Mouse (Mus musculus) midbrain, embryonic 16.5 days (tissue): ENCODE measurements around the gene Msi2. TPM values are rescaled to one million over a fixed set of nuclear protein-coding genes. Genes with fewer than 3 reads are reported as not detected.

Source experiments
- ATAC-seq: fragments of 200-750 bp; cut with Nextera tagmentation; 2 replicates; pipeline ENCODE4 v1.8.0; 2017; ENCODE audit warnings: moderate TSS enrichment
- H3K27ac ChIP-seq: fragments of 300-500 bp; sonication (generic); 2 replicates; pipeline ENCODE4 v1.5.1; 2014; ENCODE audit warnings: mild to moderate bottlenecking, low read length, mixed read lengths
- H3K27me3 ChIP-seq: fragments of 300-500 bp; sonication (generic); 2 replicates; pipeline ENCODE4 v1.6.1; 2014; ENCODE audit warnings: low read depth, low read length, mixed read lengths; ENCODE audit not compliant: control insufficient read depth, insufficient read depth
- H3K36me3 ChIP-seq: fragments of 300-500 bp; sonication (generic); 2 replicates; pipeline ENCODE4 v1.6.1; 2014; ENCODE audit warnings: mild to moderate bottlenecking, low read length, moderate library complexity, mixed read lengths; ENCODE audit not compliant: control insufficient read depth, insufficient read depth
- H3K4me1 ChIP-seq: fragments of 300-500 bp; sonication (generic); 2 replicates; pipeline ENCODE4 v1.6.1; 2014; ENCODE audit warnings: mild to moderate bottlenecking, low read length, mixed read lengths; ENCODE audit not compliant: control insufficient read depth, insufficient read depth
- H3K4me2 ChIP-seq: fragments of 300-500 bp; sonication (generic); 2 replicates; pipeline ENCODE4 v1.6.1; 2014; ENCODE audit warnings: mild to moderate bottlenecking, low read length, mixed read lengths
- H3K4me3 ChIP-seq: fragments of 300-500 bp; sonication (generic); 2 replicates; pipeline ENCODE4 v1.5.1; 2014; ENCODE audit warnings: low read depth, mild to moderate bottlenecking, low read length, moderate library complexity, mixed read lengths
- H3K9ac ChIP-seq: fragments of 300-500 bp; sonication (generic); 2 replicates; pipeline ENCODE4 v1.6.1; 2014; ENCODE audit warnings: low read depth, low read length, mixed read lengths
- H3K9me3 ChIP-seq: fragments of 300-500 bp; sonication (generic); replicated peaks from 2 replicates; pipeline ENCODE4 v1.6.1; 2014; ENCODE audit warnings: mild to moderate bottlenecking, low read length, mixed read lengths; ENCODE audit not compliant: control insufficient read depth, poor library complexity, severe bottlenecking
- WGBS: fragments of 180-500 bp; shearing (Covaris S2); extraction: QIAGEN DNeasy Blood & Tissue Kit; methylation state at CpG from one replicate; pipeline ENCODE4 v1.1.7; 2014; 5-methylcytosine and 5-hydroxymethylcytosine counted together
- polyA plus RNA-seq: library from polyadenylated mRNA; unstranded; fragments of >200 nt; fragmentation: Nextera tagmentation; extraction: Ambion mirVana; gene quantifications from 2 replicates; pipeline ENCODE4 v1.2.1, GENCODE M21; 2015

Gene Msi2
- polyA plus RNA-seq, 1 experiment from 2014 or later, result 29.4 TPM

DNA sequence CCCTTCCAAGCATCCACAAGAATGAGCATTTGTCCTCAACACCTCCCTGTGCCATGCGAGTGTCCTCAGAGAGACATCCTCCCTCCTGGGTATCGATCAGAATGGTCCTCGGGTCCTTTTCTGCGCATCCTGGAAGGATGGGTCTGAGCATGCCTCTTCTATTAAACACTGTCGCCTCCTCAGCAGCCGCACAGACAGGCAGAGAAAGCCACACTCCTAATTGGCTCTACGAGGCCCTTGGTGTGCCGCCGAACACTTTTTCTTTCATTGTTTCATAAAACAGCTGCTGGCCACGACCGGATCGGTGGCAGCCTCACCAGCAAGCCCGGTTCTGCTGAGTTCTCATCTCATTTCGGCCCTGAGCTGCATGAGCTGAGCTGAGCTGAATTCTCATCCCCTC, 274.4 kb downstream of the Msi2 start:
- WGBS, result 32% methylated on average over 14 of the region's 14 CpGs
- H3K4me3 ChIP-seq, result no peak overlapping the region
- H3K36me3 ChIP-seq, result no peaks in the 10 kb centered on the region
- peak overlapping the region; percentile 0; the same call in 1 of the 2 replicates for H3K4me2 ChIP-seq
- H3K9me3 ChIP-seq, result no peaks in the 10 kb centered on the region
- no peaks in the 10 kb centered on the region for H3K27me3 ChIP-seq
- ATAC-seq, result no peak
- peak overlapping the region; percentile 71 for H3K27ac ChIP-seq
- H3K9ac ChIP-seq, result no peak overlapping the region
- H3K4me1 ChIP-seq, result peaks cover 44% of the 10 kb centered on the region

DNA sequence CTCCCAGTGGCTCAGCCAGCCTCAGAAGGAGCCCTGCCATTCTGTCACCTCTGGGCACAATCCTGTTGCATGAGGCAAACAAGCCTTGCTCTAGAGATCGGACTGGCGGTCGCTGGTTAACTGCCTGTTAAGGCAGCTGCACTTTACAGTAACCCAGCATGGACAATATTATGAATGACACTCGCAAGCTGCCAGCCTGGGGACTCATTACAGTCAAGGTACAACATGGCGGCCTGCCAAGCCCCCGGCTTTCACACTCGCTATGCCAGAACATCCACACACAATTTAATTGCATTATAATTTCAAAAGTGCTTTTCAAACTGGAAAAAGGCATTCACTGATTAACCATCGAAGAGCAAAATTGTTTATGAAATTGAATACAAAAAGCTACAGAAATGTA, 275.0 kb downstream of the Msi2 start:
- no peaks in the 10 kb centered on the region for H3K36me3 ChIP-seq
- no peak for ATAC-seq
- no peak overlapping the region for H3K9ac ChIP-seq
- H3K4me1 ChIP-seq, result peaks cover 45% of the 10 kb centered on the region
- 0 out of 2 replicates have a peak overlapping the region, but pooled peaks have one; percentile 15 for H3K4me2 ChIP-seq
- H3K9me3 ChIP-seq, result no peaks in the 10 kb centered on the region
- H3K27ac ChIP-seq, result peak overlapping the region; percentile 71
- H3K4me3 ChIP-seq, result no peak overlapping the region
- WGBS, result 37% methylated on average over 8 of the region's 8 CpGs
- H3K27me3 ChIP-seq, result no peaks in the 10 kb centered on the region

DNA sequence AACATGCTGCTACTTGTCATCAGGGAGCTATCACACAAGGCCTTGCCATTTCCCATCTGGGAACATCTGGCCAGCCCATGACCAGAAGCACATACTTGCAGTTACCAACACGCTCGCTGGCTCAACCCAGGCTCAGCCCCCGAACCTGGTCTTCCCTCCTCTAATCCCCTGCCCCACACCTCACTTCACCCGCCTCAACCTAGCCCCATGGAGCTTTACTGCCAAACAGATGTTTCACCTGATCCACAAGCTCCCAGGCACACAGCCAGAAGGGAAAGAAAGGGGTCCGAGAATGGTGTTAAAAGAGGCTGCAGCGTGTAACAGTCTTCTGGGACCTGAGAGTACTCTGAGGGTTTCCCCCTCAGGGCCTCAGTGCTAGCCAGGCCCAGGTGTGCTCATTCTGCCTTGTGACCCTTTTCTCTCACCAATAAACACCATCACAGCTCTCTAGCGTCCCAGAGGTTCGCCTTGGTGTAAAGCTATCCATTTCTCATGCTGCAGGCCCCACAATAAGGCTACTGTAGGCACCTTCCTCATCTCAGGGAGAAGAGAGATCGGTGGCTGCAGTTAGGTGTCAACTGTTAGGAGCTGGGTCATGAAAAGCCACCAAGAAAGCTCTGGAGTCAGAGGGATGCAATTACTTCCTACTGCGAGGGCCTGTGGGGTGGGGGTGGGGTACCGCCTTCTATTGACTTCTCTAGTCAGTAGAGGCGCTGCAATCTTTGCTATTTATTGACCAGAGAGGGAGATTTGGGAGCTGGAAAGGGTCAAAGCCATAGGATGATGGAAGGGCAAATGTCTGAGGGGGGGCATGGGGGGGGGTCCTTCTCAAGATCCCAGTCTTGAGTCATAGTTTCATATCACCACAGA, 276.2 kb downstream of the Msi2 start:
- no peak overlapping the region for H3K9ac ChIP-seq

DNA sequence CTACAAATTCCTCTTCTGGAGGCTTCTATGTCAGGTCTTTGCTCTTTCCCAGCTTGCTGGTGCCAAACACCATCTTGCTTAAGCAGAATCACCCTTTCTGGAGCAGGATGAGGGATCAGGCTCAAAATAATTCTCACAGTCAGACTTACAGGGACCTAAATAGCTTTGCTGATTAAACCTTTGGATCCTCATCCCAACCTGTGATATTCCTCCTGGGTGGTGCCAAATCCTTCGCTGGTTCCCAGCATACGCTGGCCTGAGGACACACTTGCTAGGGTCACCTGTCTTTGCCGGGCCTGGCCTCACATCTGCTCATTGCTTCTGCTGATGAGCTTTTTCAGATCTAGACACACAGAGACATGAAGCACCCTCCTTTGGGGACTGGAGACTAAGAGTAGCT, 279.7 kb downstream of the Msi2 start:
- Histone ChIP-seq H3K4me2 (no peak overlapping the region), H3K9ac (no peak overlapping the region), H3K4me3 (no peak overlapping the region), H3K27ac (0 out of 2 replicates have a peak overlapping the region, but pooled peaks have one; percentile 24), H3K4me1 (peaks cover 34% of the 10 kb centered on the region), H3K27me3 (no peaks in the 10 kb centered on the region), H3K9me3 (no peaks in the 10 kb centered on the region), H3K36me3 (no peaks in the 10 kb centered on the region)
- ATAC-seq, result no peak
- 75% methylated on average over 3 of the region's 3 CpGs for WGBS

More for the DNA sequence above, 276.2 kb downstream of the Msi2 start:
- H3K4me1 ChIP-seq, result peaks cover 42% of the 10 kb centered on the region
- 67% methylated on average over 12 of the region's 12 CpGs for WGBS
- H3K27ac ChIP-seq, result no peak overlapping the region
- H3K9me3 ChIP-seq, result no peaks in the 10 kb centered on the region
- H3K36me3 ChIP-seq, result no peaks in the 10 kb centered on the region
- no peak overlapping the region for H3K4me2 ChIP-seq
- no peaks in the 10 kb centered on the region for H3K27me3 ChIP-seq
- H3K4me3 ChIP-seq, result no peak overlapping the region
- ATAC-seq, result no peak

DNA sequence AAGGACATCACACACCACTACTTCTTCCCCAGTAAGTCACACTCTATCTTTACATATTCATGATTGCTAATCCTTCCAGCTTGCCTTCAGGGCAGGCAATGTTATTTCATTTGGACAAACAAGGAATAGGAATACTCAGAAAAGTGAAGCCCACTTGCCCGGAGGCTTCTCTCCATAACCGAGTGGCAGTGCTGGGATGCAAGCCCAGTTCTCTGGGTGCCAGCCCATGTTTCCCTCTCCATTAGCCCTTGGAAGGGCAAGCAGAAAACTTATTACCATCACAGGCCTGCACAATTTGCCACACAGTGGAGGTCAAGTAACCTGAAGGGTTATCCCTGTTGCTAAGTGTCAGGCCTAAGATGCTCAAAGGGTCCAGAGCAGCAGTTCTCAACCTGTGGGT, 281.7 kb downstream of the Msi2 start:
- Histone ChIP-seq H3K27me3 (no peaks in the 10 kb centered on the region), H3K9me3 (no peaks in the 10 kb centered on the region), H3K4me3 (no peak overlapping the region), H3K27ac (no peak overlapping the region), H3K4me2 (no peak overlapping the region), H3K9ac (no peak overlapping the region), H3K4me1 (peaks cover 24% of the 10 kb centered on the region), H3K36me3 (no peaks in the 10 kb centered on the region)
- no peak for ATAC-seq
- WGBS, result 37% methylated on average over 2 of the region's 2 CpGs

DNA sequence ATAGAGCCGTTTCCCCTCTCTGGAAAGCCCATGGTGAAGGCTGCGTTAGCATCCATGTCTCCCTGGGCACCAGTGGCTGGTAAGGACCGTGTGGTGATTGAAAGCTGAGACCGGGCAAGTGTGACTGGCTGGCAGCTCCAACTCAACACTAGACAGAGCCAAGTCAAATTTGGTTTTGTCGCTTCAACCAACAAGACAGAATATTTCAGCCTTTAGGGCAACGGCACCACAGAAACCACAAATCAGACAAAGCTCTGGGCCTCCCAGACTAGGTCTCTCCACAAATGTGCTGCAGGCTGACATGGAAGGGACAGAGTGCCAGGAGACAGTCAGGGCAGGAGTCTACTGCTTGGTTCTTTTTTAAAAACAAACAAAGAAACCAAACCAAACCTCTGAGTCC, 282.8 kb downstream of the Msi2 start:
- H3K4me2 ChIP-seq, result no peak overlapping the region
- H3K4me3 ChIP-seq, result no peak overlapping the region
- no peak for ATAC-seq
- H3K36me3 ChIP-seq, result no peaks in the 10 kb centered on the region
- no peaks in the 10 kb centered on the region for H3K27me3 ChIP-seq
- no peak overlapping the region for H3K27ac ChIP-seq
- H3K4me1 ChIP-seq, result peaks cover 32% of the 10 kb centered on the region
- 78% methylated on average over 6 of the region's 6 CpGs for WGBS
- H3K9ac ChIP-seq, result no peak overlapping the region
- no peaks in the 10 kb centered on the region for H3K9me3 ChIP-seq

DNA sequence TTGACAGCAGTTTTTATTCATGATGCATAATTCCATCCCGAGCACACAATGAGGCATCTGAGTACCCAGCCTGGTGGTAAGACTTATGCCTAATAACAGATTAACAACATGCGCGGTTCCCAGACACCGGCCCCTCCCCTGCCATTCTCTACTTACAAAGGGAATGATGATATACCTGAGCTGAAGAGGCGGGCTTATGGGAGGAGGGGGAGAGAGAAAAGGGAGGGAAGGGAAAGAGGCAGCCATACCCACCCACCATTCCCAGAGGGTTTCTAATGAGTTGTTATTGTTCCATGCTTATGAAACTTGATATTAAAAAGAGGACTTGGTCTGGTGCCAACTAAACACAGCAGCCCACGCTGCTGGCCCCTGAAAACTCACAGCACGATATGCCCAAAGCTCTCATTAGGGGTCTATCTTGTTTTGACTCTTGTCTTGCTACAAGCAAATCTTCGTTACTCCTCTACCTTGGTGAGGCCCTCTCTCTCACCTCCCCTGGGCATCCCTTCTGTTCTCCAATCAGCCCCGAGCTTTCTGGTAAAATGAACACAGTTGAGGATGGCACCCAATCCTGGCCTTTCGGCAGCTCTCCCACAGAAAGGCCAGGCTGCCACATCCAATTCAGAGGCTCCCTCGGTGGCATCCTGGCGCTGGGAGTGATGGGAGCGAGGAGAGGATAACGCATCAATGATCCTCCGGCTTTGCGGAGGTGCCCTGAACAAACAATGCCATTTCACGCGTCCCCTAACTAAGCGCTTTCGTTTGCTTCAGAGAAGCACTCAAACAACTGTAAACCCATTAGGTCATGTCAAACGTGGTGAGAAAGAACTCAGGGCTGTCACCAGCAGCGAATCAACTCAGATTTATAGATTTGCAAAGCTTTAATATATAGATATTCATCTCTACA, 286.7 kb downstream of the Msi2 start:
- peak overlapping the region; percentile 61 for H3K27ac ChIP-seq
- H3K9ac ChIP-seq, result 0 out of 2 replicates have a peak overlapping the region, but pooled peaks have one; percentile 24
- no peaks in the 10 kb centered on the region for H3K9me3 ChIP-seq
- no peaks in the 10 kb centered on the region for H3K27me3 ChIP-seq
- H3K4me1 ChIP-seq, result peaks cover 28% of the 10 kb centered on the region
- peak overlapping the region; percentile 25 for H3K4me2 ChIP-seq
- 23% methylated on average over 22 of the region's 22 CpGs for WGBS
- ATAC-seq, result no peak
- H3K36me3 ChIP-seq, result no peaks in the 10 kb centered on the region
- H3K4me3 ChIP-seq, result no peak overlapping the region

DNA sequence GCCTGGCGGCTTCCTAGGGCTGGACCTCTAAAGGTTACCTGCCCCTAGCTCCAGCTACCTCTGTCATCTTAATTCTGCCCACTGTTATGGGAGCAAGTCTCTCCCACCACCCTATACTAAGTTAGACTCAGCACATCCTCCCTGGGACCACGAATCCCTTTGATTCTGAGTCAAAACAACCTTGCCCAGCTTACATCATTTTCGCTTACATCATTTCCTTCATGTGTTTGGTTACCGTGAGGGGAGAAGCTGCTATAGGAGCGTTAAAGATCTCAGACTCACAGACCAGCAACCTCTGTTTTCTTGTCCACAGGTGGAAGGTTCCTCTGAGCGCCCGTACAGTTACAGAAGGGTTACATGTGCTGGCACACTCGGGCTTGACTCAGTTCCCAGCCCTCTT, 288.0 kb downstream of the Msi2 start:
- Histone ChIP-seq H3K9me3 (no peaks in the 10 kb centered on the region), H3K27ac (0 out of 2 replicates have a peak overlapping the region, but pooled peaks have one; percentile 6), H3K36me3 (no peaks in the 10 kb centered on the region), H3K27me3 (no peaks in the 10 kb centered on the region), H3K4me1 (peaks cover 33% of the 10 kb centered on the region), H3K4me2 (no peak overlapping the region), H3K9ac (no peak overlapping the region), H3K4me3 (no peak overlapping the region)
- 82% methylated on average over 8 of the region's 8 CpGs for WGBS
- ATAC-seq, result no peak
